Mouse (Mus musculus) frontal cortex, postnatal 36 days (tissue): Measurements from ENCODE around the gene Kat6b.
A peak's percentile ranks its signal among the peaks of the same experiment; 100 is the strongest.

Experiments used
- DNase-seq, 2 experiments: peaks; one replicate each; pipeline ENCODE4 v3.0.0; 2022; ENCODE audit warnings: low spot score in 2 of 2

The Kat6b gene

GRCm38 (mm10) chr14:21560481-21561209, 79.4 kb downstream of the Kat6b start:
- DNase-seq, result no peak

DNA sequence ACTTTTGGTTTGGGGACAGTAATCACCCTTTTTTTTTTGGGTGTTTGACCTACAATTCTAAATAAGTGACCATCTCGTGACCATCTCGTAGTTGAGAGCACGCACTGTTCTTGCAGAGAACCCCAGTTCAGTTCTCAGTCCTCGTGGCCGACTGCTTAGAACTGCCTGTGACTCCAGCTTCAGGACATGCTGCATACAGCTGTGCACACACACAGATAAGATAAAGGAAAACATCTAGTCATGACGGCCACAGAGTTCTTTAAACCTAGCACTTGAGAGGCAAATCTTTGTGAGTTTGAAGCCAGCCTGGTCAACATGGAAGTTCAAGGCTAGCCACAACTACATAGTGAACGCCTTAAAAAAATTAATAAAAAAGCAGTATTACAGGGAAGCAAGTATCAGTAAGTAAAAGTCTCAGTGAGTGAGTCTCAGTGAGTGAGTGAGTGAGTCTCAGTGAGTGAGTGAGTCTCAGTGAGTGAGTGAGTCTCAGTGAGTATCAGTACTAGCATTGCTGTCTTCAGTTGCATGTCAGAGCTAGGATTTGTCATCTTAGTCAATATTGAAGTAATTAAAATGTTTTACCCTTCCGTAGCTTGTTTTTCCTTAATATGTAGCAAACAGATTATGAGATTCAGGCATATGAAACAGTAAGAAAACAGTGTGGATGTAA, 80.3 kb downstream of the Kat6b start:
- DNase-seq, result no peak

DNA sequence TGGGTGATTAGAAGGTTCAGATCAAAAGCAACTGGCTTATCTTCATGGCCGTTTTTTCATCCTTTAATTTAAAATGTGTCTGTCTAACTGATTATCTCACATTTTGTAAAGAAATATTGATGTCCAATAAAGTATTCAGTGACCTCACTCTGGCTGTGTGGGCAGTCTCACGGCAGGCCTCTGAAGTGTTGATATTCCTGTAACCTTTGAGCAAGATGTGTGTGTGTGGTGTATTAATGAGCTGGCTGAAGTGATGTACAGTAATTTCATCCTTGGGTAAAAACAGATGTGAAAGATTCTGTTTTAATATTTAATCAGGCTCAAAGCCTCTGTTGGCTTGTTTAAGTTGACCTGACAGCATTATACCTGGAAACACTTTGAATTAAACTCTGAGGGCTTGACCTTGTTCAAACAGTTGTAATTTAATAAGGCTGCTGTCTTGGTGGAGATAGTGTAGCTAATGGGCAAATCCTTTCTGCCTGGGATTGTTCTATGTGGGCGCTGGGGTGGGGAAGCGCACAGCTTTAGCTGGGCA, 82.4 kb downstream of the Kat6b start:
- no peak for DNase-seq

DNA sequence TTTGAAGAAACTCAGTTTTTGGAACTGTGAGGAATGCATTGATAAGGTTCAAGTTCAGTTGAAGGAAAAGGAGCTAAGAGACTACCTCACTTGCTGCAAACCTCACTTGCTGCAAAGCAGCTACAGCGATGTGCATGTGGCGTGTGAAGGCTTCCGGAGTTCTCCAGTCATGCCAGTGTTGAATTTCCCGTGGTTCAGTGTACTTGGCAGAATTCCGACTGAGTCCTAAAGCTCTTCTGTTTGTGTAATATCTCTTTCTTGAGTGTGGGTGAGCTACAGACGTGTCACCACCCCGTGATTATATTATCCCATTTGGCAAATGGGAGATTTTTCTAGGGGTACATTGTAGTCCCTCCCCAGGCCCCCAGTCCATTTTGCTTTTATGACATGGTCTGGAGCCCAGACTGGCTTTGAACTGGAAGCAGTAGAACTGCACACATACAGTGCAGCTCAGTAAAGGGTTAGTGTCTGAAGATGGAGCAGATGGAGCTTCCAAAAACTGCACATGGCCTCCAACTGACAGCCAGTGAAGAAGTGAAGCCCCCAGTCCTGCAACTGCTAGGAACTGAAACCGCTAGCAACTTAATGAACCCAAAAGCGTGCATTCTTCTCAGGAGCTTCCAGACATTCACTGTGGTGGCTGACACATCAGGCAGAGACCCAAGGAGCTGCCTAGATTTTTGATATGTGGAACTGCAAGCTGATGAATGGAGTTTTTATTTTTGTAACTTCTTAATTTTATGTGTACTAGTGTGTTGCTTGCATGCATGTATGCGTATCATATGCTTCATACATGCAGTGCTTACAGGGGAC, 84.5 kb downstream of the Kat6b start:
- peak; percentile 36 to 59 for DNase-seq

DNA sequence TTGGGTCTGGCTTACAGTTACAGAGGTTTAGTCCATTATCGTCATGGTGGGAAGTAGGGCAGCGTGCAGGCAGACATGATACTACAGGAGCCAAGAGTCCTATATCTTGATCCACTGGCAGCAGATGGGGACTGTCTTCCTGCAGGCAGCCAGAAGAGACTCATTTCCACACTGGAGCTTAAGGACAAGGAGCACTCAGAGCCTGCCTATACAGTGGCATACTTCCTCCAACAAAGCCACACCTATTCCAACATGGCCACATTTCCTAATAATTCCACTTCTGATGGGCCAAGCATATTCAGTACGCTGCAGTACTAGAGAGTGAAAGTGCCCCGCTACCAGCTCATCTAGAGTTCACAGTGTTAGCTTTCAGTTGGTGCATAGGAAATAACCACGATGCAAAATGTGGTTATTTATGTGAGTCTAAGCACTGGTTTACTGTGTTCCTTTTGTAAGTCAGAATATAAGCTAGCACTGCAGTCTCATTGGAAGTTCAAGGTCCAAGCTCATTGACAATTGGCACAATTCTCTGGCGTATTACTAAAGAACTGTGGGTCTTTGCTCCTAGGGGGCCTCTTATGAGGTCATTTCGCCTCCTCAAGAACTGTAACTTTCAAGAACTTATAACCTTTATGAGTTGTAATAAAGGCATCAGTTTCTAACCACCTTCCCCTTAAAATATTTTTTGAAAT, 86.2 kb downstream of the Kat6b start:
- DNase-seq, result no peak

- DNase-seq, result no peak
Measured at GRCm38 (mm10) chr14:21568821-21569220, 87.6 kb downstream of the Kat6b start.

- DNase-seq, result no peak
Measured at GRCm38 (mm10) chr14:21574686-21575309, 93.6 kb downstream of the Kat6b start.

GRCm38 (mm10) chr14:21576867-21577266, 95.6 kb downstream of the Kat6b start:
- no peak for DNase-seq

GRCm38 (mm10) chr14:21581198-21581597, 100.0 kb downstream of the Kat6b start:
- no peak for DNase-seq

DNA sequence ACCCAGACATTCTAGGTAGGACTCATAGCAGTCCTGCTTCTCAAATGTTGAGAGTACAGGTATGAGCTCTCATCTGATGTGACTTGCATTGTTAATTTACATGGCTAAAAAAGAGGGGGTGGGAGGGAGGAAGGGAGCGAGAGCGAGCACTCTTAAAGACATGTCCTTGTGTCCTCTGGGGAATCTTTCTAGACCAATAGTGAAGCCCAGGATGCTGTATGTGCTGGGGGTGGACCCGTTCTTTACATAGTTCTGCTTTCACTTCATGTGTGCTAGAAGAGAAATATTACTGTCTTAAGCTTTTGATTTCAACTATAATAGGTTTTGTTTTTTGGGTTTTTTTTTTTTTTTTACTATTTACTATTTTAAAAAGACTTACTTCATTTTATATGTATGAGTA, 101.1 kb downstream of the Kat6b start:
- DNase-seq, result no peak

GRCm38 (mm10) chr14:21583051-21583450, 101.8 kb downstream of the Kat6b start:
- DNase-seq, result peak; percentile 43 to 54

DNA sequence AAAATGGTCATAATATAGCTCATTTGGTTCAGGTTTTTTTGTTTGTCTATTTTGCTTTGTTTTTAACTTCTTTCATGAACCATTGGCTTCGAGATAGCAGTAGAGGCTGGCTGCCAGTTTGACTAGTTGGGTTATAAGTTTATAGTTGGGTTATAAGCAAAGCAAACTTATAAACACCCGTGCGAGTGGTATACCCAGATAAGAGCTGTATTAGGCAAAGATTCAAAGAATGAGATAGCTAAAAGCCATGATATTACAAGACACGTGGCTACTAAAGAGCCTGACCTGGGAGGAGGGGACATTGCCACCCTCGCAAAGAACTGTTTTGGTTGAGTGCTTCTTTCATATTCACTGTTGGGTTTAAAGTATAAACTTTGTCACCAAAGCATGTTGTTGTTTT, 102.6 kb downstream of the Kat6b start:
- no peak for DNase-seq

DNA sequence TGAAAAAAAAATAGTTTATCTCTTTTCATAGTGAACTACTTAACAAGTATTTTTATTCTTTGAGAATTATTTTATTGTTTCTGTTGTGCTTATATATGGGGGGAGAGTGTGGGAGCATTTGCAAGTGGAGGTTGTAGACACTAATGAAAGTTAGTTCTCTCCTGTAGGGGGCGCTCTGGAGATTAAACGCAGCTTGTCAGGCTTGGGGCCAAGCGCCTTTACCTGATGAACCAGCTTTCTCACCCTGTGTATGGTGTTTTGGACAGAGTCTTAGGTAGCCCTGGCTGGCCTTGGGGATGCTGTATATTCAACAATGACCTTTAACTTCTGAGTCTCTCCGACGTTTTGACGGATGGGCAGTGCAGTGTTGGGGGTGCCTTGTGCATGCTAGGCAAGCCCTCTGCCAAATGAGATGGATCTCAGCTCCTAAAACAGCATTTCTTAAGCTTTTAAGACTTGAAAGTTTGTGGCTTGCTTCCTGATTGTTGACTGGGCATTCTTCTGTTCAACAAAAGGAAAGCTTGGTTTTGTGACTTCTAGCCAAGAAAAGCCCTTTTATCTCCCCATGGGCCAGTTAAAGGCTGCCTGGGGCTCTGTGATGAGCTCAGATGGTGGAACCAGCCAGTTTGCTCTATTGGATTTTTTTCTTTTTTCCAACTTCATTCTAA, 103.4 kb downstream of the Kat6b start:
- no peak for DNase-seq

DNA sequence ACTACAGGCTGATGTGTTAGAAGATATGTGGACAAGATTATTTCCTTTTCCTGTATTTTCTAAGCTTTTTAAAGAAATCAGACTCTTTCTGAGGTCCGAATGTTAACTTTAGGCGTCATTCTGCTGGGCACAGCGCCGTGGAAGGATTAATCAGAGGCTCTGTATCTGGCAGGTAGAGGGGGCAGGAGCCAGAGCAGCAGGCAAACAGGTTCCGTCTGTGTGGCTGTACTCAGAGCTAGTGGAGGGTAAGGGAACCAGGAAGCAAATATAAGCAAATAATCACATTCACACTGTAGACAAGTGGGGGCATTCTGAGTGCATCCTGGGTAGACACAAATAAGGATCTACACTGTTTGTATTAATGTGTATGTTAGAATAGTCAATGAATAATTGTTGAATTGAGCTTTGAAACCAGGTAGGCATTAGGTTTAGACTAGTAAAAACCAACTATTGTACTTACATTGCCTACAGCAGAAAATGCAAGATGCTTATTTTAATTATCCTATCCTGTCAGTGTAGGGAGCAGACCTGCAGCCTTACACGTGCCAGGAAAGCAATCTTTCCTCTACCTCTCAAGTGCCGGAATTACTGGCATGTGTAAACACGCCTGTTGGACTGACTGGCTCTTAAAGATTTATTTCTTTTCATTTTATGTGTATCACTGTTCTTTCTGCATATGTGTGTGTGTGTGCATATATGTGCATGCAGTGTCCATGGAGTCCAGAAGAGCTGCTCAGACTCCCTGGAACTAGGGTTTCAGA, 104.4 kb downstream of the Kat6b start:
- DNase-seq, result no peak

GRCm38 (mm10) chr14:21586481-21587118, 105.4 kb downstream of the Kat6b start:
- no peak for DNase-seq

DNA sequence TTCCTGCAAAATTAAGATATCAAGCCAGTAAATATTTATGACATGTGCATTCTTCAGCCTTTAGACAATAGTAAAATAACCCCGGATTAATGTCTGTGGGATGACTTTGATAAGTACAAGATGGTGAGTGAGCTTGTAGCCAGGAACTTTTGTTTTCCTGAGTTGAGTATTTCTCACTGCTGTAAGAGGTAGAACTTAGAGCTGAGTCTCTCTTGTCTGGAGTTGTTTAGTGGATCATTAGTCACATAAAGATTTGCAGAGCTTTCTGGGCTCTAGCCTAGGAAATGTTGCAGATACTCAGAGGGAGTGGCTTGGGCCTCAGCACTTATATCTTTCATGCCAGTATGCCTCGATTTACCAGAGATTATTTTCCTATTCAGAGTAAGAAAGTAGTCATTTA, 106.7 kb downstream of the Kat6b start:
- no peak for DNase-seq

DNA sequence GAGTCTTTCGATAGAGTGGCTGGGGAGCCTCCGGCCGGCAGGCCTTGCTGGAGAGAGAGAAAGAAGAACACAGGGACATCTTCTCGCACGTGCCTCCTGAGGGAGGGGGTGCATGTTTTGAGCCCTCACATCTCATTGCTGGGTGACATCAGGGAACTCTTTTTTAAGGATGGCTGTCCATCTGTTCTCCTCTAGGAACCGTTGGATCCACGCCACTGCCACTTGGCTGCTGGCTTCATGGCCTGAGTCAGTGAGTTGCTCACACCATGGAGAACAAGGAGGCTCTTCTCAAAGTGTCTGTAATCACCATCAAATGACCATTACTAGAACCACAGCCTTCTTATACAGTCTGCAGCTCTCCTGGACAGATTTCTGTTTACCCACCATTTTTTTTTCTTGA, 108.4 kb downstream of the Kat6b start:
- no peak for DNase-seq

DNA sequence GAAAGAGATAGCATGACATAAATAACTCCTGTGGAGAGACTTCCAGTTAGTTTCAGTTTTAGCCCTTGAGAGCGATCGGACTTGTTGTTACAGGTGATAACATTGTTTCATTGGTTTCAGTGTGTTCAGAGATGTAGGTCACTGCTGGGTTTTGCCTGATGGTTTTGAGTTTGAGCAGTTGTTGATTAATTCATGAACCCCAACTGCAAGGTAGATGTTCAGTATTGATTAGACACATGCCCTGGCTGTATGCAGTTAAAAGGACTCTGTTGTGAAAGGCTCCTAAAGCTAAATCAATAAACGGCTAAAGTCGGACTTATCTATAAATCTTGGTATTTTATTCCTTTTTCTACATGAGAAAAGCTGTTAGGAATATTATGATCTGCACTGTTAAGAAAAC, 109.0 kb downstream of the Kat6b start:
- DNase-seq, result no peak

- no peak for DNase-seq
Measured at GRCm38 (mm10) chr14:21592152-21592551, 110.9 kb downstream of the Kat6b start.
